Mouse (Mus musculus) gastrocnemius, postnatal 10 days (tissue): Measurements from ENCODE around the gene Bcat1. TPM values are rescaled to one million over a fixed set of nuclear protein-coding genes. Genes with fewer than 3 reads are reported as not detected.
"Not testable (repeated sequence)": the region's sequence is repeated elsewhere in the genome, so short reads cannot be mapped to it uniquely, and the experiment has no call there.

Experiments used
- DNase-seq: peaks from one replicate; pipeline ENCODE4 v3.0.0; 2021; ENCODE audit warnings: mixed read lengths
- total RNA-seq, 2 experiments: library from RNA; stranded (reverse); gene quantifications; 2 replicates each; pipeline ENCODE4 v1.2.3; 2021

The Bcat1 gene
- total RNA-seq, 2 experiments from 2014 or later: 12.3 to 16.6 TPM

DNA sequence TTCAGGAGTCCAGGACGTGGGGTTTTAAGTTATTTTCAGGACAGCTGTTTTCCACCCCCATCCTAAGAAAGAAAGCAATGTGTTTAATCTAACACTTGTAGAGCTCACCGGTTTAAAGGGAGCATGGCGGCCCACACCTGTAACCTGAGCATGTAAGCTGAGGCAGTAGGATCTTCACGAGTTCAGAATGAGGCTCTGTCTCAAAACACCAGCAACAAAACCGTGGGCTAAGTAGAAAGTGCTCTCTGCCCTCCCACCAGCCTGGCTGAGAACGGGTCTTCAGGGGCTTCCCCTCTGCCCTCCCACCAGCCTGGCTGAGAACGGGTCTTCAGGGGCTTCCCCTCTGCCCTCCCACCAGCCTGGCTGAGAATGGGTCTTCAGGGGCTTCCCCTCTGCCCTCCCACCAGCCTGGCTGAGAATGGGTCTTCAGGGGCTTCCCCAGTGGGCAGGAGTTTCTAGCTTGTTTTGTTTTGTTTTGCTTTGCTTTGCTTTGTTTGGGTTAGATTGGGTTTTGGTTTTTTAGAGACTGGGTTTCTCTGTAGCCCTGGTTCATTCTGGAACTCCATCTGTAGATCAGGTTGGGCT, 17.1 kb upstream of the Bcat1 start:
- not testable (repeated sequence) for DNase-seq

- no peak for DNase-seq
These were observed 16.0 kb upstream of the Bcat1 start for GRCm38 (mm10) chr6:145091998-145092397.

GRCm38 (mm10) chr6:145090928-145091327, 14.9 kb upstream of the Bcat1 start:
- no peak for DNase-seq

DNA sequence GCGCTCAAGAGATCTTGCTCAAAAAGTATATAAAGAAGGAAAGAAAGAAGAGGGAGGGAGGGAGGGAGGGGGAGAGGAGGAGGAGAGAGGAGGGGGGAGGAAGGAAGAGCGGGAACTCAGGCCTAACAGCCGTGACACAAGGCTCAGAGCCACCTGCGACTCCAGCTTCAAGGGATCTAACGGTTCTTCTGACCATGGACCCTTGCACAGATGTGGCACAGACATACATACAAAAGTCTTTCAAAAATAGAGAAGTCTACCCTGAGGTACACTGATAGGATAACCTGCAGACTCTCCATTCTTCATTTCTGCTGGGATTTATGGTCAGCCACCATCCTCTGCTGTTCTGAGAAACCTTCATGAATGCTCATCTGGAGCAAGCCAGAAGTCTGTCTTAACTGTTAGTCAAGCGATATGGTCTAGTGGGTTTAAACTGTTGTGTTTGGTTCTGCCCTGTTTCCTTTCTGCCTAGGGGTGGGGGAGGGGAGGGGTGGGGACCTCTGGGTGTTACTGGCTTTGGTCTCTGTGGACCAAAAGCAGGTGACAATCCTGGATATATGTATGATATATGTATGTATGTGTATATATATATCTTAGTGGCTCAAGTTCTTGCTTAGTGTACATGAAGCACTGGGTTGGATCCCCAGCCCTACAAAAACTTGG, 14.3 kb upstream of the Bcat1 start:
- DNase-seq: no peak

GRCm38 (mm10) chr6:145089373-145089772, 13.4 kb upstream of the Bcat1 start:
- no peak for DNase-seq

- no peak for DNase-seq
These were observed 12.6 kb upstream of the Bcat1 start for GRCm38 (mm10) chr6:145088451-145089113.

DNA sequence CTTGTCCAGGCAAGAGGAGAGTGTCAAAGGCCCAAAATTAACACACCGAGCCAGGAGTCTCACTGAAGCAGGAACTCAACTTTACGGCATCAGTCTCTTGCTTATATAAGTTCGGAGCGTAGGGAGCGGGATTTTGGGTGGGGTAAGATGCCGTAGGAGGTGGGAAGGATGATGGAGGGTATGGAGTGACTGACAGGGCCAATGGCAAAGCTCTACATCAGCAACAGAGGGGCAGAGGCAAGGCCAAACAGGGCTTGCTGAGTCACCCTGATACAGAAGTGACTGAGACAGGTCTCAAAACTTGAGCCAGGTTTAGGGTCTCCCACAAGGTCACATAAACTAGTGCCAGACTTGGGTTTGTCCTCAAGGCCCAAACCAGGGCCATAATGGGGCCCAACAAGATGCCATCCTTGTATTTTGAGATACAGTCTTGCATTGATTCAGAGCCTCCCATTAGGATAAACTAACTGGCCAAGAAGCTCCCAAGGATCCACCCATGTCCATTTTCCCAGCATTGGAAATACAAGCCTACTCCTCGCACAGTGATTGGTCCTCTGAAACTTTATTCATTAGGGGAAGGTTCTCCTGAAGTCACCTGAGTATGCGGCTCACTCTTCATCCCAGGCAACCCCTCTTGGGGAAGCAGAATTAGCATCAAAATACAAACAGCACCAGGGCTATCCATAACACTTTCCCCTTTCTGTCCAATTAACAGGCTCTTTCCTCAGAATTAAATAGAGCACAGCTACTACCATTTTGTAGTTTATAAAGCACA, 8.5 kb upstream of the Bcat1 start:
- no peak for DNase-seq

DNA sequence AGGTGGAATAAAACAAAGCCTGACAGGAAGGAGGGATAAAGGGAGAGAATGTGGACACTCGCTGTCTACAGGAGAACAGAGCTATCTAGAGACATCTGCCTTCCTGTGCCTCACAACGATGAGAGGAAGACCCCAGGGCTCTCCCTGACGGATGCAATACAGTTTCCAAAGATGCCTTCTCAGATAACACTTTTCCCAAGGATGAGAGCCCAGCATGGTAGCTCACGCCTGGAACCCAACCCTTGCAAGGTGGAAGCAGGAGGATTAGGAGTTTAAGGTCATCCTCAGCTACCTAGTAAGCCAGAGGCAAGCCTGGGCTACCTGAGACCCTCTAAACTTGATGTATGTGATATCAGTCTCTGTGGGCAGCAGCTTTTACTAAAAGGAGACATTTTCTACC, 5.7 kb upstream of the Bcat1 start:
- DNase-seq: no peak

- DNase-seq: no peak
These were observed 3.2 kb upstream of the Bcat1 start for GRCm38 (mm10) chr6:145079087-145079759.

GRCm38 (mm10) chr6:145076286-145076685, 302 bp upstream of the Bcat1 start:
- DNase-seq: no peak

- DNase-seq: peak; percentile 10
These were observed 866 bp downstream of the Bcat1 start for GRCm38 (mm10) chr6:145075088-145075547.

- no peak for DNase-seq
These were observed 1.5 kb downstream of the Bcat1 start for GRCm38 (mm10) chr6:145074461-145074860.

DNA sequence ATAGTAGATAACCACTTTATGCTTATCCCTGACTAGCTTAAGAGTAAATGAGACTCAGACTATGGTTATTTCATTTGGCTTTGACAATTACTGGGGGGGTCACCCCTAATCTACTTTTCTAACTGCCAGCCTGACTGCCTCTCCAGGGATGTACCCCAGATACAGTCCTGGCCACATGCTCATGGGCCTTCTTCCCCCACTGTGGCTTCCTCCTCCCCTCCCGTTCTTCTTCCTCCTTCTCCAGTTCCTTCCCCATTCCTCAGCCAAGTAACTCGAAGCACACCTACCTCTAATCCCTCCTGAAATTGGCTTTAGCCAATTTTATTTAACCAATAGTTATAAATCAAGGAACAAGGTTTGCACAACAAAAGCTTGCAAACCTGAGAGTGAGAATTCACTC, 6.1 kb downstream of the Bcat1 start:
- DNase-seq: no peak

DNA sequence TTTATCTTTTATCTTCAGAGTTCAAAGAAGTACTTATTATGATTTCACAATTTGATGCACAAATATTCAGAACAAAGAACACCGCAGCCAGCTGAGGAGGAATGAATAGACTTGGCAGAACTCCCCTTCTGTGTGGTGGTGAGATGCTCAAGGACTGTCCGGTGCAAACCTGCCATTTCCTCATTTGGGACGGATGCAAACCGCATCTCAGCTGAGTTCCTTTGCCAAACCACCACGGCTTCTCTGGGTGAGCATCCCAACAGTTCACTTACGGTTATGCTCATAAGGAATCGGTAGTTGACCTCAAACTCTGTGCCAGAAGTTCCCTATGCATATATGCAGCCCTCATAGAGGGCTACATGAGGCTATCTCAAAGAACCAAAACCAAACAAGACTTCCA, 6.6 kb downstream of the Bcat1 start:
- DNase-seq: no peak

DNA sequence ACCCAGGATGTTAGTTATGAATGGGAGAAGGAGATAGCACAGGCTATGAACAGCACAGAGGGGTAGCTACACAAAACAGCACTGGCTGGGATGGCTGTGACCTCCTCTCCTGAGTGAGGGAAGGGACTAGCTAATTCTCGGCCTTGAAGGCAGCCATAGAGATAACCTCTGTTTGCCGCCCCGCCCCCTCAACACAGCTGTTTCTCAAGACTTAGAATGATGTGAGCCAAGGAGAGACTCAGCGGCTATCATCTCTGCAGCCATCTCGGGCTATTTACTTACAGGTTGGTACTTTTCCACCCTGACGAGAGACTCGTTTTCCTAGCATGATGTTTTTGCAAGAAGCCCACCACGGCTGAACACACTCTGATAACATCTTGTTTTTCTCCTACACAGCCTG, 8.3 kb downstream of the Bcat1 start:
- no peak for DNase-seq

GRCm38 (mm10) chr6:145066416-145066815, 9.6 kb downstream of the Bcat1 start:
- DNase-seq: no peak

GRCm38 (mm10) chr6:145065301-145065845, 10.6 kb downstream of the Bcat1 start:
- DNase-seq: no peak

DNA sequence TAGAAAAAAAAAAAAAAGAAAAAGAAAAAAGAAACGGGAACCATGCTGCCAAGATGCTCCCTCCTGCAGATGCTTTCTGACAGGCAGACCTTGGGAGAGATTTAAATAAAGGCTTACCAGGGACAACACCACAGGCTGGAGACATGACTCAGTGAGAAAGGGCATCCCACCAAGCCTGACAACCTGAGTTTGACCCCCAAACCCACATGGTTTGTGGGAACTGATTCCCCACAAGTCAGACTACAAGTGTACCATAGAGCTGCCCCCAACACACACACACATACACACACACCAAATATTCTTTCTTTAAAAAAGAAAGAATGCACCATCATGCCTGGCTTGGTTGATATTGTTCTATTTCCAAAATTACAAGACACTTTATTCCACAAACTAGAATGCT, 11.9 kb downstream of the Bcat1 start:
- no peak for DNase-seq

DNA sequence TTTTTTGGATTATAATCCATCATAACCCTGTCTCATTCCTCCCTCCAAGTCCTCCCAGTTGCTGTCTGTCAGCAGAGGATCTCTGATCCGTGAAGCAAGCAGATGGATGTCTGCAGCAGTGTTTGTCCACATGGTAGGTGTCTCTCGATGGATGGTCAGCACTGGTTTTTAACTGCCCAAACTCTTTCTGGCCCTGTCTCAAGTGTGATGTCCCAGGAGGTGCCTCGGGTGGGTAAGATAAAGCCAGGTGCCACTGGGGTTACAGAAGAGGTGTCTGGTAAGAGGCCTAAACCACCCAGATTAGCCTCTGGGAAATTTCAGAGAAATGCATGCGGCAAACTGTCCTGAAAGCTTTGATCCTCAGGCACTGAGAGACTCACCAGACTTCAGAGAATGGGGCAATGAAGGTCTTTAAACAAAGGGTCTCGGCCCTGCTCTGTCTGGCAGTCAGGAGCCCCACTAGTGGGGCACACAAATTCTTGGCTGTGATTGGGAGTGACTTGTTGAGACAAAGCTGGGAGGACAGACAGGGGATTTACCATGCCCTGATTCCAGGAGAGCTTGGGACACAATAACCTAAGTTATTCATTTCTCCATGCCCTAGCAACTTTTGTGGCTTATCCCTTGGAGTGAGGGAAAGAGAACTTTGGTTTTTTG, 12.6 kb downstream of the Bcat1 start:
- no peak for DNase-seq

- no peak for DNase-seq
These were observed 13.2 kb downstream of the Bcat1 start for GRCm38 (mm10) chr6:145062763-145063162.

- DNase-seq: no peak
These were observed 14.6 kb downstream of the Bcat1 start for GRCm38 (mm10) chr6:145061361-145061760.
